Mouse (Mus musculus) adrenal gland, adult 8-10 months (tissue): ENCODE measurements at regions not wholly inside any gene's neighbourhood (a gene's known extent, or its start where the extent isn't known, plus 50 kb on each side); places are given as distances from the start of the nearest gene placed in this dataset.
A peak's percentile ranks its signal among the peaks of the same experiment; 100 is the strongest.

Experiments used
- DNase-seq: peaks from one replicate; pipeline ENCODE4 v3.0.0; 2022

GRCm38 (mm10) chr9:102782926-102783850 lies 51.5 kb upstream of the Ryk start:
- DNase-seq, result peak; percentile 84

GRCm38 (mm10) chr9:102784329-102785026 lies 50.2 kb upstream of the Ryk start:
- peak; percentile 87 for DNase-seq
